Mouse (Mus musculus) liver, embryonic 14.5 days (tissue): ENCODE data around the gene En2. TPM values are rescaled to one million over a fixed set of nuclear protein-coding genes. Genes with fewer than 3 reads are reported as not detected.

Experiments used
- ATAC-seq: fragments of 200-750 bp; cut with Nextera tagmentation; 2 replicates; pipeline ENCODE4 v1.8.0; 2017; ENCODE audit warnings: moderate number of reproducible peaks, mild to moderate bottlenecking, moderate library complexity; ENCODE audit not compliant: insufficient read depth
- DNase-seq, 3 experiments: peaks; one replicate each; pipeline ENCODE4 v3.0.0-alpha.2; 2012 to 2013; ENCODE audit warnings: low read depth in 3 of 3, low spot score in 3 of 3
- H3K27ac ChIP-seq: fragments of 300-500 bp; sonication (generic); 2 replicates; pipeline ENCODE4 v1.5.1; 2014; ENCODE audit warnings: moderate library complexity, mild to moderate bottlenecking, control low read depth, inconsistent platforms
- H3K27me3 ChIP-seq: fragments of 300-500 bp; sonication (generic); 2 replicates; pipeline ENCODE4 v1.6.1; 2014; ENCODE audit warnings: mild to moderate bottlenecking, low read length, moderate library complexity; ENCODE audit not compliant: control insufficient read depth, insufficient read depth
- H3K36me3 ChIP-seq: fragments of 300-500 bp; sonication (generic); replicated peaks from 2 replicates; pipeline ENCODE4 v1.6.1; 2014; ENCODE audit warnings: low read depth; ENCODE audit not compliant: control insufficient read depth, insufficient read depth
- H3K4me1 ChIP-seq, 2 experiments: fragments of 200-500 bp in 1 of 2; fragments of 300-500 bp in 1 of 2; sonication (generic) in 1 of 2; replicated peaks; 2 replicates each; pipeline ENCODE4 v1.6.1; 2012 to 2014; ENCODE audit warnings: antibody characterized with exemption in 1 of 2, inconsistent platforms in 1 of 2, low read length in 1 of 2; ENCODE audit not compliant: control insufficient read depth in 2 of 2, insufficient read depth in 2 of 2
- H3K4me2 ChIP-seq: fragments of 300-500 bp; sonication (generic); 2 replicates; pipeline ENCODE4 v1.6.1; 2014; ENCODE audit warnings: low read depth, mild to moderate bottlenecking, control low read depth, moderate library complexity
- H3K4me3 ChIP-seq, 2 experiments: fragments of 200-500 bp in 1 of 2; fragments of 300-500 bp in 1 of 2; sonication (generic) in 1 of 2; 2 replicates each; pipeline ENCODE4 v1.5.1; 2012 to 2014; ENCODE audit warnings: low read depth in 2 of 2, low read length in 2 of 2, mild to moderate bottlenecking in 2 of 2, control low read depth in 1 of 2, inconsistent platforms in 1 of 2, moderate library complexity in 1 of 2; ENCODE audit not compliant: insufficient read depth in 1 of 2
- H3K9ac ChIP-seq: fragments of 300-500 bp; sonication (generic); replicated peaks from 2 replicates; pipeline ENCODE4 v1.6.1; 2014; ENCODE audit warnings: mild to moderate bottlenecking, control low read depth, moderate library complexity
- H3K9me3 ChIP-seq: fragments of 300-500 bp; sonication (generic); 2 replicates; pipeline ENCODE4 v1.6.1; 2016; ENCODE audit warnings: low read length, mixed read lengths; ENCODE audit not compliant: control insufficient read depth
- CTCF ChIP-seq: IDR thresholded peaks from 2 replicates; pipeline ENCODE4 v1.5.1; 2016; ENCODE audit warnings: antibody characterized with exemption, low read depth, control low read depth
- EP300 ChIP-seq: IDR thresholded peaks from 2 replicates; pipeline ENCODE4 v1.6.1; 2016; ENCODE audit warnings: antibody characterized with exemption, low read depth
- WGBS: fragments of 180-500 bp; shearing (Covaris S2); extraction: QIAGEN DNeasy Blood & Tissue Kit; methylation state at CpG from one replicate; pipeline ENCODE4 v1.1.7; 2014; ENCODE audit not compliant: insufficient replicate concordance; 5-methylcytosine and 5-hydroxymethylcytosine counted together
- polyA plus RNA-seq, 2 experiments: library from polyadenylated mRNA; depleted of rRNA in 1 of 2; stranded (reverse) in 1 of 2; unstranded in 1 of 2; fragments of >200 nt; fragmentation: Nextera tagmentation in 1 of 2; extraction: Ambion mirVana in 1 of 2; gene quantifications; 2 replicates each; pipeline versions ENCODE4 v1.2.1 to v1.2.3; 2012 to 2014

En2 gene
- polyA plus RNA-seq, 2 experiments: not detected

DNA sequence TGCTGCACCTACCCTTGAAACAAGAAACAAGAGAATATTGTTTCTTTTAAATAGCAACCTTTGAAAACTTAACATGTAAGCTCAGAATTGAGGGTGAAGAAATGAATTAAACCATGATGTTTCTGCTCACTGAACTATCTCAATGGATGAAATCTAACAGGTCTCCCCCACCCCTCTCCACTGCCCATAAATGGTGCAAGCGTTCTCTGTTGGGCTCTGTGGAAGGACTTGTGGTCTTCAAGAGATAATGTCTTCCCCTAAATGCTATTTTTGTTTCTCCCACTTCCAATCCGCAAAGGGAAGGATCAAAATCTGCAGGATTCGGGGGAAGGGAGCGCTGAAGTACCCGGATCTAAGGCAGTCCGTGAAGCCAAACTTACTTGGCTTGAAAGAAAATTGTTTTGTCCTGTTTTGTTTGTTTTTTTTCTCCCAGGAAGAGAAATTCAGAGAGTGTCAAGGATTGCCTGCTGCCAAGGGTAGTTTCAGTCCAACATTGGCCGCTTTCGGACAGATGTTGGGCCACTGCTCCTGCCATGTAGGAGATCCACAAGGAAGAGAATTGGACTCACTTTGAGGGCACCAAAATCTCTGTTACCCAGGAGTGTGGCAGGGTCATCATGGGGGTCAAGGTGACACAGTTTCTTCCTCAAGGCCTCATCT is 6.9 kb downstream of the En2 start:
- no peak overlapping the region for H3K4me3 ChIP-seq
- peaks cover 97% of the 10 kb centered on the region for H3K27me3 ChIP-seq
- WGBS: 4% methylated on average over 8 of the region's 8 CpGs
- no peak for TF ChIP-seq EP300
- TF ChIP-seq CTCF: no peak
- no peak overlapping the region for H3K4me2 ChIP-seq
- no peaks in the 10 kb centered on the region for H3K4me1 ChIP-seq
- H3K9me3 ChIP-seq: no peaks in the 10 kb centered on the region
- ATAC-seq (no peak), DNase-seq (no peak)
- H3K36me3 ChIP-seq: no peaks in the 10 kb centered on the region
- no peak overlapping the region for H3K27ac ChIP-seq
- H3K9ac ChIP-seq: no peak overlapping the region

DNA sequence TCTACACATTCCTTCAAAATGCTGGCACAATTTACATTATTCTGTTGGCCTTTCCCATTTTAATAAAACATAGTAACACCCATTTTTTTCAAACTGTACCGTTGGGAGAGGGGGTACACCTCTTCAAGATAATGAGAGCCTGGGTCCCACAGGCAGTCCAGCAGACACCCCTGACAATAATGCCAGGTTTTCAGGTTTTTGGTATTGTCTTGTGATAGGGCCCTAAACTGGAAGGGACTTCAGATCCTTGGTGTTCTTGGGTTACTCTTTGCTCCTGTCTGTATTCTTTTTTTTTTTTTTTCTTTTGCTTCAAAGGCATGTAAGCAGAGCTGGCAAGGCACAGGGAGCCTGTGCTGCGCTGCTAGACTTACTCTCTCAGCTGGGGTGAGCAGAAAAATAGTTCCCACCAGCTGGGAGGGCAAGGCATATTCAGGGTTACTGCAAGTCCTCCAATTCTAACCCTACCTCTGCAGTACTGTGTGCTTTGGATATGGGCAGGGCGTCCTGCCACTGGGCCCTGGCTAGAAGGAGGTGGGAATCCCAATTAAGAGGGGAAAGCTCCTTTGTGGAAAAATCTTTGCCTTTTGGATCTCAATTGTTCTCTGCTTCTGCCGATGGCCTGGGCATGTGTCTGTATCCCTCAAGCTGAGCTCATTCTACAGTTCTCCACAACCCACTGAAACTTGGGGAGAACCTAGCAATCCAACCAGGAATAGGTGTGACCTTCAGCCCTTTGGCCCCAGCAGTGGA is 7.6 kb downstream of the En2 start:
- no peak overlapping the region for H3K27ac ChIP-seq
- TF ChIP-seq CTCF (no peak), EP300 (no peak)
- no peak overlapping the region for H3K9ac ChIP-seq
- H3K4me2 ChIP-seq: no peak overlapping the region
- H3K36me3 ChIP-seq: no peaks in the 10 kb centered on the region
- DNase-seq (no peak), ATAC-seq (no peak)
- no peak overlapping the region for H3K4me3 ChIP-seq
- H3K9me3 ChIP-seq: no peaks in the 10 kb centered on the region
- peaks cover 93% of the 10 kb centered on the region for H3K27me3 ChIP-seq
- no peaks in the 10 kb centered on the region for H3K4me1 ChIP-seq
- WGBS: 5% methylated on average over 4 of the region's 4 CpGs

DNA sequence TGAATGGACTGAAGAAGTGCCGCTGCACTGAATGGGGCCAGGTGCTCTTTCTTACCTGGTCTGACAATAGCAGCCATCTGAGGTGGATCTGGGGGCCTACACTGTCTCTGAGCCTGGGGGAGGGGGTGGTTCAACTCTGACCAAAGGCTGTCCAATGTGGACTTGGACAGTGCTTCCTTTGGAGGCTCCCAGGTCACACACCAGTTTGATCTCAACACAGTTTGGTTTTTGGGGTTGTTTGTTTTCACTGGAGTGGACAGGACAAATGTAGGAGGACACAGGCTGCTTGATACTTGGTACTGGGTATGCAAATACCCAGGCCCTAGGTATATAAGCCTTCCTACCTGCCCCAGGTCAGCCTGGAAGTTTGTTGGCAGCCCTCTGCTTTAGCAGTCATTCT is 8.2 kb downstream of the En2 start:
- H3K36me3 ChIP-seq: no peaks in the 10 kb centered on the region
- TF ChIP-seq CTCF (no peak), EP300 (no peak)
- no peaks in the 10 kb centered on the region for H3K4me1 ChIP-seq
- H3K27me3 ChIP-seq: peaks cover 90% of the 10 kb centered on the region
- no peak overlapping the region for H3K4me2 ChIP-seq
- 6% methylated on average over 1 of the region's 1 CpGs for WGBS
- no peak overlapping the region for H3K27ac ChIP-seq
- H3K9ac ChIP-seq: no peak overlapping the region
- no peak overlapping the region for H3K4me3 ChIP-seq
- no peaks in the 10 kb centered on the region for H3K9me3 ChIP-seq
- DNase-seq (no peak), ATAC-seq (no peak)

DNA sequence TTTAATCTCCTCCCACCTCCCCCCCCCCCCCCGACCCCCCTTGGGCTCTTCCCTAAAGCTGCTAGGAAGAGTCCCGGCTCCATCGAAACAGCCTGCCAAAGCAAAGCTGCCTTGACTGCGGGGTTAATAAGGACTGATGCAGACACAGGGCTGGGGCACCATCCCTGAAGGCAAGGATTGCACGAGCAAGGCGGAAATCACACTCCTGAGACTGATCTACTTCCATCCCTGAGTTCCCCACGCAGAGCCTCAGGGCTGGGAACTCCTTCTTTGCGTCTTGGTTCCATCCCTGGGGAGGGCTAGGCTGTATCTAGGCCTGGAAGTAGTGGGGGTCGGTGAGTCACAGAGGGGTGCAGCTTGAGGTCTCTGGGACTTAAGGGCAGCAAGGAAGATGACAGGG is 8.6 kb downstream of the En2 start:
- no peak overlapping the region for H3K4me3 ChIP-seq
- DNase-seq (no peak), ATAC-seq (no peak)
- no peak overlapping the region for H3K4me2 ChIP-seq
- WGBS: 2% methylated on average over 8 of the region's 9 CpGs
- H3K27ac ChIP-seq: no peak overlapping the region
- no peaks in the 10 kb centered on the region for H3K4me1 ChIP-seq
- no peaks in the 10 kb centered on the region for H3K9me3 ChIP-seq
- no peak overlapping the region for H3K9ac ChIP-seq
- H3K36me3 ChIP-seq: no peaks in the 10 kb centered on the region
- peaks cover 88% of the 10 kb centered on the region for H3K27me3 ChIP-seq
- no peak for TF ChIP-seq EP300
- no peak for TF ChIP-seq CTCF

DNA sequence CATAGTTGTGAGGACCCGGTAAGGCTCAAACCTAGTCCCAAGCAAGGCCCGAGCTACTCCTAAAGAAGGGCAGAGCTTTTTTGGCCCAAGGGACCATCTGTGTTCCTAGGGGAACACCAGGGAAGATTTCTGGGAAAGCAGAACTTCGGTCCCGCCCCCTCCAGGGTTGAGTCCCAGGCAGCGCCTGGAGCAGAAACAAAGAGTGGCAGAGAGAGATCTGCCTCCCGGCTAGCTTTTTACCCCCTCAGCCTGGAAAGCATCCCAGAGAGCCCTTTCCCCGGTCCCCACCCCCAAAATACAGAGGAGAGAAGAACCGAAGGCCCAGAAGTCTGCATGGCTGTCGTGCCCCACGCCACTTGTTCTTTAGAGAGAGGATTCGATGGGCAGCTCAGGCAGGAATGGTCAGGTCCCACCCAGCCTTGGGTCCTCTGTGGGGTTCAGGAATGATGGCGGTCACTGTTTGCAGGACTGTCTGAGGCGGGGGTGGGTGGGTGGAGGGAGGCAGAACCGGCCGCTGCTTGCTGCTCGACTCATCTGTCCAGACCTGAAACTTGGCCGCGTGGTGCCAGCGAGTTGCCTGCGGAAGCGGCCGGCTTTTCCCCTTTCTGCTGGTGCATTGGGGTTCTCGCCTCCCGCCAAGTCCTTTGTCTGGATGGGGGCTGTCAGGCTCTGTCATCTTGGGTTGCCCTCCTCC is 9.5 kb downstream of the En2 start:
- Histone ChIP-seq H3K4me3 (no peak overlapping the region), H3K9me3 (no peaks in the 10 kb centered on the region), H3K27ac (no peak overlapping the region), H3K27me3 (peaks cover 84% of the 10 kb centered on the region), H3K36me3 (no peaks in the 10 kb centered on the region), H3K4me2 (no peak overlapping the region), H3K9ac (no peak overlapping the region), H3K4me1 (no peaks in the 10 kb centered on the region)
- ATAC-seq (no peak), DNase-seq (no peak)
- TF ChIP-seq CTCF (no peak), EP300 (no peak)
- 3% methylated on average over 24 of the region's 24 CpGs for WGBS
